Mouse (Mus musculus): Measurements from ENCODE around the gene Rnf169.

DNA sequence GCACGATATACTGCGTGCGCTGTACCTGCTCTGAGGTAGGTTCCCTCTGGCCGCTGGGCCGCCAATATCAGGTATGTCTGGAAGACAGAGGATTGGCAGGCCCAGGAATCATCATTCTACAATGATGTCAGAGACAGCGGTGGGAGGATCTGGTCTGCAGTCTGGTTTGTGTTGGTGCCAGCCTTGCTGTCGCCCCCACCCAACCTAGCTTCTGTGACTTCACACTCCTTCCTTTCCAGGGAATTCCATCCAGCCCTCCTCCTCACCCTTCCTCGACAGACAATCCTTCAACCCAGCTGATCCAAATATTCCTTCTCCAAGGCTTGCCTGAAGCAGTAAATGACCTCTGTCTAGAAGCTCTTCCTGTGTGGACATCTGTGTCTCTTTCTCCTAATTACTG, 36.8 kb upstream of the Rnf169 start:
- TF ChIP-seq POLR2A (IDR thresholded peaks at IDR 0.05; ENCODE audit: control insufficient read depth, low read depth, low read length) (no peak), CTCF (IDR thresholded peaks at IDR 0.05; ENCODE audit: control insufficient read depth, insufficient read depth, insufficient replicate concordance, low read depth, low read length) (no peak)
